ENCODE assay signal across 27 mouse cellular contexts in genomic region chr9:56755119-56755518, GRCm38 (mm10). TPM values are rescaled to one million over a fixed set of nuclear protein-coding genes. Genes with fewer than 3 reads are reported as not detected.
"Had no signal": no experiment of that assay in that cellular context is flagged by ENCODE, and none has a peak within 500 bp of the region (broad histone marks: within the 10 kb centered on the region; RNA-seq: fewer than 3 reads in every experiment).

No protein-coding gene starts in this region.

- H3K4me3 ChIP-seq: heart, adult 2 months; heart, embryonic 13.5 days; heart, embryonic 15.5 days; hindbrain, embryonic 12.5 days; hindbrain, embryonic 15.5 days; kidney, embryonic 15.5 days; limb, embryonic 13.5 days; limb, embryonic 15.5 days; liver, embryonic 12.5 days had no signal

- H3K27ac ChIP-seq: heart, adult 2 months; heart, embryonic 13.5 days; heart, embryonic 15.5 days; hindbrain, embryonic 15.5 days; hindbrain, postnatal 0 days; kidney, embryonic 15.5 days; kidney, postnatal 0 days; limb, embryonic 13.5 days; limb, embryonic 15.5 days; liver, embryonic 12.5 days; liver, embryonic 14.5 days had no signal

- H3K36me3 ChIP-seq: heart, embryonic 13.5 days; heart, embryonic 15.5 days; hindbrain, embryonic 12.5 days; hindbrain, embryonic 15.5 days; kidney, embryonic 15.5 days; limb, embryonic 13.5 days; limb, embryonic 15.5 days; liver, embryonic 12.5 days had no signal

- ATAC-seq: hindbrain, postnatal 0 days; intestine, embryonic 16.5 days; liver, embryonic 12.5 days had no signal

- DNase-seq: gastrocnemius, postnatal 14 days; gastrocnemius, postnatal 36 days; heart, adult 11 months; heart, adult 2 months; heart, postnatal 14 days; heart, postnatal 36 days; kidney, adult 11 months; kidney, adult 2 months; kidney, adult 9 months; kidney, postnatal 14 days; kidney, postnatal 36 days; layer of hippocampus, adult 9-11 months; layer of hippocampus, postnatal 36 days had no signal

- H3K4me2 ChIP-seq: heart, embryonic 11.5 days; heart, embryonic 13.5 days; heart, embryonic 15.5 days; hindbrain, embryonic 12.5 days; hindbrain, embryonic 15.5 days; kidney, embryonic 15.5 days; limb, embryonic 13.5 days; limb, embryonic 15.5 days; liver, embryonic 12.5 days had no signal

- H3K9me3 ChIP-seq: heart, embryonic 13.5 days; heart, embryonic 15.5 days; hindbrain, embryonic 12.5 days; hindbrain, embryonic 15.5 days; kidney, embryonic 15.5 days; limb, embryonic 13.5 days; limb, embryonic 15.5 days; liver, embryonic 12.5 days had no signal

- H3K9ac ChIP-seq: heart, embryonic 13.5 days; heart, embryonic 15.5 days; hindbrain, embryonic 12.5 days; hindbrain, embryonic 15.5 days; kidney, embryonic 15.5 days; limb, embryonic 13.5 days; limb, embryonic 15.5 days; liver, embryonic 12.5 days; liver, embryonic 14.5 days had no signal

- H3K4me1 ChIP-seq: heart, embryonic 15.5 days; liver, embryonic 12.5 days had no signal

- H3K27me3 ChIP-seq: hindbrain, embryonic 15.5 days; kidney, embryonic 15.5 days; limb, embryonic 15.5 days; liver, embryonic 12.5 days had no signal

RNA-seq across cellular contexts. Expression of gene Lingo1, which starts 41.1 kb away (rescaled TPM):
- total RNA-seq: hematopoietic stem cell, adult 5-6 weeks had no signal
